Mouse (Mus musculus) liver, embryonic 14.5 days (tissue): ENCODE measurements around the gene Nav2.

ENCODE experiments used
- CTCF ChIP-seq: IDR thresholded peaks from 2 replicates; pipeline ENCODE4 v1.5.1; 2016; ENCODE audit warnings: antibody characterized with exemption, low read depth, control low read depth
- EP300 ChIP-seq: IDR thresholded peaks from 2 replicates; pipeline ENCODE4 v1.6.1; 2016; ENCODE audit warnings: antibody characterized with exemption, low read depth

DNA sequence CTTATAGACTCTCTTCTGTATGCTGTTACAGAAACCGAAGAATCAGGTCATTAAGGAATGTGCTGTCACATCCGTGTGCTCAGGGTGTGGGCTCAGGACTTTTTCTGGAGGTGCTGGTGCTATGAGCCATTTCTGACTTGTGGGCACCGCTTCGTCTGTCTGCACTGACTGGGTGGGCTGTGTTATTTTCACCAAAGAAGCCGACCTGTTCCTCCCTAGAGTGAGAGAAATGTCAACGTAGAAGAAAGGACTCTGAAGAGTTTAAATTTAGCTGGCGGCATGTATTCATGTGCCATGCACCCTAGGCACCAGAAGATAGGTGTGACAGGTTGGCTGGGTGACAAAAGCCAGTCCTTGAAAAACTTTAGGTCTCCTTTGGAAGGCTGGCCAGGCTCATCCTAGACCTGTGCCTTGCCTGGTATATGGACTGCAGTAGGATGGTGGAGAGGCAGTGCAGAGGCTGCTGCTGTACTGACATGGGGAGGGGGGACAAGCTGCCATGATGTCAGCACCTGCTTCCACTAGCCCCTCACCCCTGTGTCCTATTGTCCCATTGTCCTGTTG, 599.5 kb downstream of the Nav2 start:
- no peak for TF ChIP-seq CTCF
- no peak for TF ChIP-seq EP300
